Mouse (Mus musculus) yolk sac, embryonic 10.5 days (tissue): ENCODE data around the gene Ces5a.
A peak's percentile ranks its signal among the peaks of the same experiment; 100 is the strongest.
"Not testable (repeated sequence)": the region's sequence is repeated elsewhere in the genome, so short reads cannot be mapped to it uniquely, and the experiment has no call there.

Source experiments
- DNase-seq: peaks from one replicate; pipeline ENCODE4 v3.0.0-alpha.2; 2017; ENCODE audit warnings: low spot score

Gene Ces5a

DNA sequence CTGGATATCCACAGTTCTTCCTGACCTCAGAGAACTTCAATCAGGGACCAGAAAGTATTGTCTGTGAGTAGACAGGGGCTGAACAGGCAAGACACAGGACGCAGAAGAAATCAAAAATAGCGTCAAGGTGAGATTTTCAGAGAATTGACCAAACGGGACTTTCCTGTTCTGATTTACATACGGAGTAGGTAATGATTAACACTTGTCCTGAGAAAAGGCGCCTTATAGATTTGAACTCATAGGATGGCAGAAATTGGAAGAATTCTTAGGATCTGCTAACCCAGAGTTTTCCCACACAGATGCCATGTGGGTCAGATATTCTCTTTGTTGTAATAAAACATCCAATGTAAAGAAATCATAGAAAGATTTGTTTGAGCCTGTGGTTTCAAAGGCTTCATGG lies at the start of gene Ces5a:
Gene Ces5a (minus strand): TSS at position 101 of the 400 bp plus-strand sequence.
- DNase-seq, result no peak

DNA sequence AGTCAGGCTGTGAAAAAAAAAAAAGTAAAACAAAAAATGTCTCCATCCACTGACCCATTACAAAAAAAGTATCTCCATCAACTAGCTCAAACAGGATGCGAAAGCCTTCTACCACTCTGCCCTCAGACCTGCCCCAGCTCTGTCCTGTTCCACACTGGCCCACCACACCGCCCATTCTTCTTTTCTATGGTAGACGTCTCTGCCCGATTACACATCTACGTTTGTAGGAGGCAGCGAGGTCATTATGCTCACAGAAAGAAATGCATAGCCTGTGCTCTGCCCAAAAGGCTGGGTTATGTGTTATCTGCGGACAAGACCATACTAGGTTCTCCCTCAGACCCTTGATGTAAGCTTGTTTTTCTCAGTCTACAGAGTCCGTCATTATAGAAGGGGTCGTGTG lies 37.2 kb upstream of the Ces5a start:
- no peak for DNase-seq

DNA sequence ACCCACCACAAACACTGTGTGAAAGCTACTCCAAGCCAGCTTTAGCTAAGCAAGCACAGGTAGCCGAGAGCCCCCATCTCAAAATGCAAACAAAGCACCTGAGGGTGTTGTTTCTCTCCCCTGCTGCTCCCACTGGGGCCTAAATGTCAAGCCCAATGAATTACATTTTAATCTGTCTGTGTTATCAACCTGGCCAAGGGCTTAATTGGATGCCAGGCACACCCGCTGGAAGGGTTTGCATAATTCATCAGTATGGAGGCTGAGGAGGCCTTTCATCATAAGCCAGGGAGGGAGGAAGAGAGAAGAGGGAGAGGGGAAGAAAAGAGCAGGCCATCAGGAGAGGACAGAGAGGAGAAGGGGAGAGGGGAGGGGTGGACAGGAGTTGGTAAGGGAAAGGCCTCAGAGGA lies 36.5 kb upstream of the Ces5a start:
- DNase-seq, result no peak

DNA sequence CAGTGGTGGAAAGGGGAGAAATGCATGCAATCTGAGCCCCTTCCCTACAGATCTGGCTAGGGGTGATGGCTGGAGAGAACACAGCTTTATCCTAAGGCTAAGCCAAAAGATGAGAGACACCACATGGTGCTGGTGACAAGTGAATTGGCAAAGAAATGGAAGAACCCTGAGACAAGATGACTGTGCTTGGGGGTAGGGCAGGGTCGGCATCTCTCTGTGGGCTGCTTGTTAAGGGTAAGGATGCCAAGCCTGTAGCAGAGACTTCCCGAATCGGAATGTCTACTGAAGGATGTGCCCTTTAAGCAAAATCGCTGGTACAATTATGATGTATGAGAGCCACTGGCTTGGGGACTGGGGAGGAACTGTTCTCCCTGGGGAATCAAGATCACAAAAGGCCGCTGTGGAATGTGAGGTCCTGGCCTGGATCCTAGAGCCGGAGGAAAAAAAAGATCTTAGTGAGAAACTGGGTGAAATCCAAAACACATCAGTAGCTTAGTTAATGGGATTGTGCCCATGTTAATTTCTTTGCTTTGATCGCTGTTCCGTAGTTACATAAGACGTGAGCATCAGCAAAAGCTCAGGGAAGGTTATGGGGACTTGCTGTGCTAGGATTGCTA lies 35.8 kb upstream of the Ces5a start:
- no peak for DNase-seq

DNA sequence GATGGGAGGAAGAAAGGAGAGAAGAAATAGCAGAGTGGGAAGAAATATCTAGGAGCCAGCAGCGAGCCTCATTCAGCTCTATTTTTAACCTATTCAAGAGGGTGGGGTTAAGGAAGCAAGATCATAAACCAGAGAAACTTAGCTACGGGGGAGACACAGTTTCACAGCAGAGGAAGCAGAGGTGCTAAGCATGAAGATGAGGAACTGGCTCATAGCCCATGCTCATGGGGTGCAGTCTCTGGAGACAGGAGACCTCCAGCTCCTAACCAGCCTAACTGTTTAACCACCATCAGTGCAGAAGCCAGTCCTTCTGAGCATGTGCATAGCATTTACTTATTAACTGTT lies 34.5 kb upstream of the Ces5a start:
- no peak for DNase-seq

DNA sequence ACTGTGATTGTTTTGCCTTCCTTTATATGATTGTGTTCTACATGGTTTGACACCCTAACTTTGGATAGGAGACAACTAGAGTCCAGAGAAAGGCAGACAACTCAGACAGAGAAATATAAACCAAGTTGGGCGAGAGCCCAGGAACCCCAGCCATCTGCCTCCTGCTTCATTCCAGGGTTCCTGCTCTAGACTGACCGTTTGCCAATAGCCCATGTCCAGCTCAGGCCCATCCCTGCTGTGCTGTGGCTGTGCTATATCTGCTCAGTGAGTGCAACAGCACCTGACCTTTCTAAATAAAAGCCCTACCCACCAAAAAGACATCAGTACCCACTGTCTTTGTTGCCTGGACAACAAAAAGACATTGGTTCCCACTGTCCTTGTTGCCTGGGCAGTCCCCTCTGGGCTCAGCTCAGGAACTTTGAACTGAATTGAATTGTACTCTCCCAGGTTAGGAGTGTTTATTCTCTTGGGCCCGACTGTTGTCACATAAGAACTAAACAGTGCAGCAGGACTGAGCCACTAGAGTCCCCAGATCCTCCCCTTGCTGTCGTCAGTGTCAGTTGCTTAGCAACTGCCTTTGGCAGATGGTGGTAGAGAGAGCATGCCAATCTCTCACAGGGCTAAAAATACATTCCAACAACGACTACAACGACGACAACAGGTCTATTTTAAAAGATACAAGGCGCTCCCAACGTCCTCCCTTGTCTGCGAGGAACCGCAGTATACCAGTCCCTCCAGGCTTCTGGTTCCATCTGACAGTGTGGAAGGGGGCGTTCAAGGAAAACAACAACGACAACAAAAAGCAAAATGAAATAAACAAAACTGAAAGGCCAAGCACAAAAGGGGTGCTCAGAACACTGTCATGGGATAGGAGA lies 33.9 kb upstream of the Ces5a start:
- no peak for DNase-seq

DNA sequence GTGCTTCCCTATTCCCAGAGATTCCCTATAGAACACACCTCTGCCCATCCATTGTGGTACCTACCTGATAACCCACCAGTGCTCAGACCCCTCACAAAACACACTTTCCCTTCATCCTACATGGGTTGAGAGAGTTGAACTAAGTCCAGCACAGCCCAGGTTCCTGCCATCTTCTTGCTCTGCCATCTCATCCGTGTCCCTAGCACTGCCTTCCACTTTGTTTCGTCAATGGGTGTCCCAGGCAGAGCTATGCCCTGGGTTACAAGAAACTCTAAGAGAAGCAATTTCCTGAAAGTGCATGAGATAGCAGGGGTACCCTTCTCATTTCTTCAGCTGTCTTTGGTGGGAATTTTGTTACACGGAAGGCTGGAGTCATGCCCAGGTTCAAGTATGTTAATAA lies 33.0 kb upstream of the Ces5a start:
- DNase-seq, result no peak

DNA sequence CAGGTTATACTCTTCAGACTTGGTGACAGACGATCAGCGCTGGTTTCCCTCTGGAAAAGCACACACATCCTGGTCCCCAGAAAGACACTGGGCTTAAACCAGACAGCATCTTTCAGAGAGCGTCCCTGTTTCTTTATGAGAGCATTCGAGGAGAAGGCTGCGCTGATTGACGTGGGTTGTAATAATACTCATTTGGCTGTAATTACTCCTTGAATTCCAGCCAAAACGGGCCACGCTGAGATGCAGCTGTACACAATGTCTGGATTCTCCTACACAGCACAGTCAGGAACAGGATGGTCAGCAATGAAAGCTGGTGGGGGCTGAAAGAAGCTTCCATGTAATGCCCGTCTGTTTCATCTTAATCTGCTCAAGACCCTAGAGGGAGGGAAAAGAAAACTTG lies 31.5 kb upstream of the Ces5a start:
- no peak for DNase-seq

DNA sequence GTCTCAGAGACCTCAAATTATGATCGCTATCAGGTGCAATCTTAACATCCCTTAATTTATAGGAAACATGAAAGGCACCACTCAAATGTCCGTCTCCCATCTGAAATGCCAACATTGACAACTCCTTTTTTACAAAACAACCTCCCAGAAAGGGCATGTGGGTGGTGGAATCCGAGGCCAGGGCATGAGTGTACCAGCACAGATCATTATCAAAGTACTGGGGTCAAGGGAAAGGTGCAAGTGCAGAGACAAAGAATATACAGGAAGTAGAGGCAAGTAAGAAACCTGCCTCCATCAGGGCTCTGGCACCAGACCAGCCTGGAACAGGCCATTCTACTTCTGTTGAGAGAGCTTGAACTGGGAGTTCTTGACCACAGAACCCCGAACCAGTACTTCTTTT lies 29.0 kb upstream of the Ces5a start:
- DNase-seq, result no peak

DNA sequence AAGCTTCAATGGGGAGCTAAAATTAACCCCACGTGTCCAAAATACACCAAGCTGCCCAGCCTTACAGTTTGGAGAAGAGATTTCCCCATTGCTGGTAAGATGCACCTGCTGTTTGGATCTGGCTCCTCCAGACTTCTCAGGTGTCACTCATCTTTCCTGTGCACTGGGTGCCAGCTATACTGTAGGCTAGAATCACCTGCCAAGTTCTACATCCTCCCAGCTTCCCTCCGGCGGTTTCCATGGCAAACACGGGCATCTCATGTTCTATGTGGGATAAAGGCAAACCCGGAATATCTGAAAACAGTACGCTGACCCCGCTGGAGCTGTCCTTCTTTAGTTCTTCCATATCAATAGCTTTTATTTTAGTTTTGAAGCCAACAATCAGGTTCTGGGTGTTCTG lies 27.9 kb upstream of the Ces5a start:
- DNase-seq, result no peak

DNA sequence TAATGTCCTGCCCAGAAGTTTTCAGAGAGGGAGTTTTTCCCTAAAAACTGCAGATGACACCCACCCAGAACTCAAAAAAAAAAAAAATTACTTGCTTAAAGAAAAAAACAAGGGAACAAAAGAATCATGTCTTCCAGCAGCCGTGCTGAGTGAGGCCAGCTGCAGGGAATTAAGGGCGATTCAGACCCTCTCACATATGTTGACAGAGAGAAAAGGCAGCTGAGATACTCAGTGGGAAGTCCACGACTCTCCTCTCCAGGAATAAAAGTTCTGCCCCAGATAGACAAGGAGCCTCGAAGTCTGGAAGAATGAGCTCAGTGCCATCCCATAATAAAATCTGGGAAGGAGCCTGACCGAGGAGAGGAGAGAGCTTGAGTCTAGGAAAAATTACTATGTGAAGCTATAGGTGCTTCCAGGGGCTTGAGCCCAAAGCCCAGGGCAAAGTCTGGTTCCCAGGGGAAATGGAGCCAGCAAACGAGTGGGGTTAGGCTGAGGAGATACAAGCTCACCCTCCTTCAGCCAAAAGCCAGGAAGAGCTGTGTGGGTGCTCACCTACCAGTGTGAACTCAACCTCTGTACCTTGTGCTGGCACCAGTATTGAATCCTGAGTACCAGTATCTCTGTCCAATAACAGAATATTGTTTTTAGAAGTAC lies 27.1 kb upstream of the Ces5a start:
- DNase-seq, result no peak

DNA sequence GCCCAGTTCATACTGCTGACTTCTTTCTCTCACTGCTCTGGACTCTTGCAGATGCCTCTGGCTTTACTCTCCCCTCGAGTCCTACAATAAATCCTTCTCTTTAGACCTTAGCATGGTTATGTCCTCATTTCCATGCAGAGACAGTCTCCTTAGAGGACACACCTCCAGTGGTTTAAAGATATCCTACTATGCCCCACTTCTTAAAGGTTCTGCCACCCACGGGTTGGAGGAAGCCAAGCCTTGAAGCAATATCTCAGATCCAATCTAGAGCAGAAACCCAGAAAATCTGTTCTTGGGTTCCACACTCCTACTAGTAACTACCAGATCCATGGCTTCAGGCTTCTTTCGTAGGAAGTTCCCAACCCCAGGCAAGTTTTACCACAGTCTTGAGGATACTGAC lies 25.6 kb upstream of the Ces5a start:
- DNase-seq, result no peak

DNA sequence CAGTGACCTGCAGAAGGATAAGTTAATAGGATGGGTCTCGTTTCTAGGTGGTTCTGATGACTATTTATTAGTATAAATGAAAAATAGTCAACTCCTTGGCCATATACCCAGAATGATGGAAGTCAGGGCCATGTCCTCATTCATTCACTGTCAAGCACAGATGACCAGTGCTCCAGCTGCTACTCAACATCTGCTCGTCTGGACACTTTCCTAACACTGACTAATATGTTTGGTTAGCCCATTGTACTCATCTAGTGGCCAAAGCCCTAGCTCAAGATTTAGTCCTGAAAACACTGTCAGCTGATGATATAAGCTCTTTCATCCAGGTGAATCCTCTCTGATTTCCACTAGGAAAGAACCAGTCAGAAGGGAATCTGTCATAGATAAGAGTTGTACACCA lies 24.1 kb upstream of the Ces5a start:
- no peak for DNase-seq

DNA sequence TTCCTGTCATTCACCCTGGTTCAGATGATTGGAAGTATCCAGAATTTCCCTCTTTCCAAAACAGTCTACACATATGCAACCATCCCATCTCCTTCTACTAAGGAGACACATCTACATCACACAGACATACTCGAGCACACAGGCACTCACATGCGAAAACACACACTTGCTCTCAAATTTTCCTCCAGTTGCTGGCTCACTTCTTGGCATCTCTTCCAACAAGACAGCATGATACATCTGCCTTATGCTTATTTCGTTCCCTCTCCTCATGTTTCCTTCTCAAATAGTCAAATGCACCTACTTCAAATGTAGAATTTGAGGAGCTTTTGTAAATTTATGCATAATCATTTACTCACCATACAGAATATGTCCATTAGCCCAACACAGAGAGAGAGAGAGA lies 33.0 kb downstream of the Ces5a start:
- DNase-seq, result no peak

DNA sequence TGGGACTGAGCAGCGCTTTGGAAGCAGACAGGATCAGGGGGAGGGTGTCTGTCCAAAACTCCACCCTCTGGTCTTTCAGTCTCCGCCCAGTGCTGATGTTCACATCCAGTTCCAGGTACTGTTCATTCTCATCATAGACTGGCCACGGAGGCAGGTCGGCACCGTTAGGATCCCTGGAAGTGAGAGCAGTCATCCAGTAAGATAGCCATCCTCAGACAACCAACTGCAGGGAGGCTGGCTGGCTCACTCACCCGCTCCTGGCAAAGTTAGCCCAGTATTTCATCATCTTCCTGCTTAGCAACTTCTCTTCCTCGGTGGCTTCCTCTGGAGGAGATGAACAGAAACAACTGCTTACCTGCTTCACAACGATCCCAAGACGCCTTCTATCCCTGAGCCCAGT lies 36.2 kb downstream of the Ces5a start:
- no peak for DNase-seq

DNA sequence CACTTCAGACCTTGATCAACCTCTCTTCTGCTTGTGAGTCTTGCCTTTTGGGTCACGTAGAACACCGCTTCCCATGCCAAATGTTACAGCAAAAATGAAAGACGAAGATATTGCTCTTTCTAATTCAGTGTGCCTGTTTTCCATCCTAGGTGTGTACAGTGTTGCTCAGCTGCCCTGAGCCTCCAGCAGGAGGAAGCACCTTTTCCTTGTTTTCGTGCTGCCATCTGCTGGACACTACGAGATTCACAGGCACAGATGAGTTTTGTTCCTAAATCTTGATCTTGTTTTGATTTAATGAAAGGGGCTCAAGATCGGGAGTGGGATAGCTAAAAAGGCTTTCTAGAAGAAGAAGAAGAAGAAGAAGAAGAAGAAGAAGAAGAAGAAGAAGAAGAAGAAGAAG lies 40.3 kb downstream of the Ces5a start:
- DNase-seq, result peak; percentile 1

DNA sequence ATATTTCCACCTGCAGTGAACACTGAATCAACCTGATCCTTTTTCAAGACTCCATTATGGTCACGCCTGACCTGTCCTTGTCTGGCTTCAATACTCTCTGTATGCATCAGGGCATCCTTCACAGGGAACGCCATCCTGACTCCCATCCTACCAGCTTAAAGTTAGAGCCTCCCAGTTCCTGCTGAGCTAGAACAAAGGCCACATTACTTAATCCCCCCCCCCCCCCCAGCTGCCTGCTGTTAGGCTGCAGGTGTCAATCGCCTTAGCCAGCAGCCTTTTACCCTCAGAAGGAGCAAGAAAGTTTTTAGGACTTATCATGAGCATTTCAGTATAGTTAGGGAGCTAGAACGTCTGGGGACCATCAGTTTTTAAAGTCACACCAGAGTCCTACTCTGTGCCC lies 46.9 kb downstream of the Ces5a start:
- DNase-seq, result no peak

DNA sequence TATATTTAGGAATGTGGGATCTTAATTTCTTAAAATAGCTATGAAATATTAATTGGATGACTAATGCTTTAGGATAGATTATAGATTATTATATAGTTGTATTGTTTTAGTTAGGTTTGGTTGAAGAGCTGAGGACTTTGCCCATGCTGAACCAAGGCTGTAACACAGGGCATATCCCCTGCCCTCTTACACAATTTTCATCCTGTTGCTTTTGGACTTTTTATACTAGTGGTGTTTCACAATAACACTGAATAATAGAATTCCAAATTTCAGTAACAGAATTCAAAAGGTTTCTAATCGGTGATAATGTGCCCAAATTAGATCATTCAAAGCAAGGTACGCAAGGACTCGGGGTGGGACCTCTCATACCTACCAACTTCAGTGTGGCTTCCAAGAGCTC lies 57.4 kb downstream of the Ces5a start:
- DNase-seq, result no peak

DNA sequence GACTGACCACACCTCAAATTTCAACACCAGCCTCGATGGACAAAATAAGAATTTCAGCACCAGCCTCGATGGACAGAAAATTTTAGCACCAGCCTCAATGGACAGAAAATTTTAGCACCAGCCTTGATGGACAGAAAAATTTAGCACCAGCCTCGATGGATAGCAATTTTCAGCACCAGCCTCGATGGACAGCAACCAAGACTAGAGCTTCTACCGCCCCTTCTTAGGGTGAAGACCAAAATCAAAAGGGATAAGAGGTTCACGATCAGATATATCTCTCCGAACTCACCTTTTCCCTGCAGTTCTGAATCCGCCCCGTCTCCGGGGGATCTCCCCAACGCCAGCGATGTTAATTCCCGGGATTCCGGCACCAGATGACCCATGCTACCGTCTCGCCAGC lies 65.9 kb downstream of the Ces5a start:
- DNase-seq, result not testable (repeated sequence)

DNA sequence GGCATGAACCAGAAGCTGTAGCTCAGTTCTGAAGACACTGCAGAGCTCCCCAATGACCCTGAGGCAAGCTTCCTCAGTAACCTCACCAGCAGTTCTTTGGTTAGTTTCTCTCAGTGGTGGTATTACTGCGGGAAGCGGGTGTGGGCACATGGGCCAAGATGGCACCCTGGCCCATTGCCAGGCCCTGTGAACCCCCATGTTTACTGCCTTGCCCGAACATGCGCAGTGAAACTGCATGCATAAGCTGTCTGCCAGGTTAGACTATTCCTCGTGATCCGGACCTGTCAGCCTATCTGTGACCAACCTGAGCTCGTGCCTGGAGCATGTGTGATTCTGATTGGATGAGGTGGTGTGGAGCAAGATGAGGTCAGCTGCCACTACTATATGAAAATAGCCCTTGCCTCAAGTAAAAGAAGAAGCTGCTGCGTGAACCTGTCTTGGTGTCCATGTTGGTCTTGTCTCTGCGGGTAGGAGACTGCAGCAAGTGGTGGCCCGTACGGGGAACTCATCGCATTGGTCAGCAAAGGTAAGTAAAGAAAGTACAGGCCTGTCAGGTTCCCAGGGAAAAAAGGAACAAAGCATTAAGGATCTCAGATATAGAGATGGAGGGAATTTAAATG lies 81.3 kb downstream of the Ces5a start:
- DNase-seq, result no peak
